ENCODE assay signal across 9 mouse cellular contexts in the genomic region with DNA sequence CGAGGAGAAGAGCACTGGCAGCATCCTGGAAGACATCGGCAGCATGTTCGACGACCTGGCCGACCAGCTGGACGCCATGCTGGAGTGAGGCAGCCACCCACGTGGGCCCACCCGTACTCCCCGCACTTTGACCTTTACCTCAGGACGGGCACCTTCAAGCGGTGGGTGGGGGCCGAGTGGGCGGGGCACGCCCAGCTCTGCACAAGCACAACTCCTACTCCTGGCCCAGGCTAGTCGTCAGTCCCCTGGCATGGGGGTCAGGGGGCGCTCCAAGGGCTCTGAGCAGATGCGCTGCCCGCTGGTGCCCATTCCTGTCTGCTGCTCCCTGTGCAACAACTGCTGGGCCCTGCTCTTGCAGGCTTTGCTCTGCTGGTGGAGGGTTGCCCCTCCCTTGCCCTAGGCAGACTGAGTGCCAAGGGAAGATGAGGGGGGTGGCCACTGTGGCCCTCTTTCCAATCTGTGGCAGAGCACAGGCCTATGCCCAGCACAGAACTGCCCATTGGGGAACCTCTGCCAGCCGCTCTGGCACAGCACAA. TPM values are rescaled to one million over a fixed set of nuclear protein-coding genes. Genes with fewer than 3 reads are reported as not detected.
DNase-seq lines count a peak whose midpoint lies in the region; ATAC-seq lines count a peak whose summit lies in the region.
"Had no signal": no experiment of that assay in that cellular context is flagged by ENCODE, and none has a peak within 500 bp of the region (broad histone marks: within the 10 kb centered on the region; RNA-seq: fewer than 3 reads in every experiment).

No protein-coding gene starts in this region.

- H3K9me3 ChIP-seq in lung, embryonic 16.5 days (ENCODE audit: control insufficient read depth, low read length), result no peaks in the 10 kb centered on the region
- no peaks in the 10 kb centered on the region for H3K9me3 ChIP-seq in embryonic facial prominence, embryonic 15.5 days (replicated peaks)
- no peaks in the 10 kb centered on the region for H3K9me3 ChIP-seq in liver, embryonic 16.5 days (replicated peaks; ENCODE audit: control insufficient read depth, low read length)

- H3K4me2 ChIP-seq in lung, embryonic 16.5 days (ENCODE audit: low read depth, low read length), result no peak overlapping the region
- H3K4me2 ChIP-seq in embryonic facial prominence, embryonic 15.5 days (replicated peaks), result no peak overlapping the region
- peak overlapping the region; percentile 50 for H3K4me2 ChIP-seq in liver, embryonic 16.5 days (ENCODE audit: low read depth, low read length)

- peaks cover 37% of the 10 kb centered on the region for H3K36me3 ChIP-seq in lung, embryonic 16.5 days (ENCODE audit: control insufficient read depth, insufficient read depth, low read length)
- peaks cover 40% of the 10 kb centered on the region for H3K36me3 ChIP-seq in embryonic facial prominence, embryonic 15.5 days
- peaks cover 16% of the 10 kb centered on the region for H3K36me3 ChIP-seq in liver, embryonic 16.5 days (ENCODE audit: control insufficient read depth, insufficient read depth)

- H3K9ac ChIP-seq in lung, embryonic 16.5 days (ENCODE audit: low read length), result no peak overlapping the region
- H3K9ac ChIP-seq in embryonic facial prominence, embryonic 15.5 days, result no peak overlapping the region
- no peak overlapping the region for H3K9ac ChIP-seq in liver, embryonic 16.5 days (ENCODE audit: low read depth, low read length)

- ATAC-seq in lung, embryonic 16.5 days (ENCODE audit: low read depth), result peak; percentile 6; the same call in 1 of the 2 replicates
- 0 out of 2 replicates have a peak, but pooled peaks have one; percentile 1 for ATAC-seq in embryonic facial prominence, embryonic 15.5 days (ENCODE audit: insufficient number of reproducible peaks, low FRiP score, low TSS enrichment, low read depth)
- ATAC-seq in liver, embryonic 16.5 days (ENCODE audit: low read depth), result peak; percentile 60
- ATAC-seq in frontal cortex, adult (ENCODE audit: low TSS enrichment), result no peak

- H3K4me1 ChIP-seq in lung, embryonic 16.5 days (replicated peaks; ENCODE audit: control insufficient read depth, insufficient read depth, low read length), result 0 out of 2 replicates have a peak, but pooled peaks cover 2% of the 10 kb centered on the region
- peaks cover 19% of the 10 kb centered on the region for H3K4me1 ChIP-seq in embryonic facial prominence, embryonic 15.5 days
- H3K4me1 ChIP-seq in liver, embryonic 16.5 days (ENCODE audit: control insufficient read depth, low read depth, low read length), result peaks cover 3% of the 10 kb centered on the region; the same call in 1 of the 2 replicates

- no peak overlapping the region for H3K4me3 ChIP-seq in lung, embryonic 16.5 days (ENCODE audit: low read length)
- no peak overlapping the region for H3K4me3 ChIP-seq in embryonic facial prominence, embryonic 15.5 days (replicated peaks)
- no peak overlapping the region for H3K4me3 ChIP-seq in liver, embryonic 16.5 days (ENCODE audit: low read depth, low read length)

- intact Hi-C loops in gastrocnemius, postnatal 14 days (cut with DNase I; ENCODE audit: low total_unique reads), result no loop called here

- 38% methylated on average over 18 of the region's 19 CpGs for WGBS in lung, embryonic 16.5 days
- WGBS in embryonic facial prominence, embryonic 15.5 days, result 46% methylated on average over 19 of the region's 19 CpGs
- 49% methylated on average over 19 of the region's 19 CpGs for WGBS in liver, embryonic 16.5 days (ENCODE audit: insufficient replicate concordance)

- DNase-seq in gastrocnemius, postnatal 14 days, result peak; percentile 38
- DNase-seq in gastrocnemius, postnatal 25 days, result no peak
- DNase-seq in lung, postnatal 14 days, result no peak
- DNase-seq in thymus, postnatal 4 days, result no peak
- DNase-seq: lung, postnatal 4 days had no signal

- no peaks in the 10 kb centered on the region for H3K27me3 ChIP-seq in lung, embryonic 16.5 days (ENCODE audit: control insufficient read depth, insufficient read depth, low read depth, low read length)
- H3K27me3 ChIP-seq in embryonic facial prominence, embryonic 15.5 days, result no peaks in the 10 kb centered on the region
- H3K27me3 ChIP-seq in liver, embryonic 16.5 days (ENCODE audit: control insufficient read depth, insufficient read depth, low read depth, low read length), result no peaks in the 10 kb centered on the region

- H3K27ac ChIP-seq in lung, embryonic 16.5 days (ENCODE audit: low read length), result no peak overlapping the region
- H3K27ac ChIP-seq in embryonic facial prominence, embryonic 15.5 days (replicated peaks), result no peak overlapping the region
- no peak overlapping the region for H3K27ac ChIP-seq in liver, embryonic 16.5 days (ENCODE audit: low read length)

RNA-seq across cellular contexts. Expression of a gene that starts 18.8 kb away (rescaled TPM):
- under 1 TPM; 0.22 to 0.31 TPM for total RNA-seq in gastrocnemius, postnatal 14 days (2021)
- under 1 TPM; 0.10 to 0.11 TPM for total RNA-seq in gastrocnemius, postnatal 25 days (2021)
- 0.59 and 0.96 TPM in 2 replicates for polyA plus RNA-seq in lung, embryonic 16.5 days (2015; fragmentation: Nextera tagmentation; extraction: Ambion mirVana)
- 2.5 and 4.0 TPM in 2 replicates for polyA plus RNA-seq in embryonic facial prominence, embryonic 15.5 days (2015; fragmentation: Nextera tagmentation; extraction: Ambion mirVana)
- 0.08 and 0.13 TPM in 2 replicates for polyA plus RNA-seq in liver, embryonic 16.5 days (2015; fragmentation: Nextera tagmentation; extraction: Ambion mirVana)

RNA-seq across cellular contexts. Expression of a gene that starts 20.5 kb away (rescaled TPM):
- 10 to 100 TPM; 31.9 to 33.4 TPM for total RNA-seq in gastrocnemius, postnatal 14 days (2021)
- total RNA-seq in gastrocnemius, postnatal 25 days (2021), result 10 to 100 TPM; 33.2 to 36.7 TPM
- 90.9 and 93.5 TPM in 2 replicates for polyA plus RNA-seq in lung, embryonic 16.5 days (2015; fragmentation: Nextera tagmentation; extraction: Ambion mirVana)
- polyA plus RNA-seq in embryonic facial prominence, embryonic 15.5 days (2015; fragmentation: Nextera tagmentation; extraction: Ambion mirVana), result 92.8 and 95.7 TPM in 2 replicates
- polyA plus RNA-seq in liver, embryonic 16.5 days (2015; fragmentation: Nextera tagmentation; extraction: Ambion mirVana), result 28.5 and 29.6 TPM in 2 replicates

RNA-seq across cellular contexts. Expression of a gene that starts 26.8 kb away (rescaled TPM):
- total RNA-seq in gastrocnemius, postnatal 14 days (2021), result under 1 TPM; 0.21 to 0.27 TPM
- total RNA-seq in gastrocnemius, postnatal 25 days (2021), result under 1 TPM in 1 of 2 experiments, not detected in 1; 0.23 TPM
- polyA plus RNA-seq in lung, embryonic 16.5 days (2015; fragmentation: Nextera tagmentation; extraction: Ambion mirVana), result 2.6 and 4.9 TPM in 2 replicates
- polyA plus RNA-seq in embryonic facial prominence, embryonic 15.5 days (2015; fragmentation: Nextera tagmentation; extraction: Ambion mirVana), result 3.7 and 4.3 TPM in 2 replicates
- 0.46 and 0.87 TPM in 2 replicates for polyA plus RNA-seq in liver, embryonic 16.5 days (2015; fragmentation: Nextera tagmentation; extraction: Ambion mirVana)

RNA-seq across cellular contexts. Expression of a gene that starts 28.3 kb away (rescaled TPM):
- 10 to 100 TPM; 10.7 to 11.6 TPM for total RNA-seq in gastrocnemius, postnatal 14 days (2021)
- total RNA-seq in gastrocnemius, postnatal 25 days (2021), result 10 to 100 TPM; 10.5 to 11.7 TPM
- 28.1 and 29.8 TPM in 2 replicates for polyA plus RNA-seq in lung, embryonic 16.5 days (2015; fragmentation: Nextera tagmentation; extraction: Ambion mirVana)
- polyA plus RNA-seq in embryonic facial prominence, embryonic 15.5 days (2015; fragmentation: Nextera tagmentation; extraction: Ambion mirVana), result 27.2 and 28.8 TPM in 2 replicates
- 11.8 and 11.9 TPM in 2 replicates for polyA plus RNA-seq in liver, embryonic 16.5 days (2015; fragmentation: Nextera tagmentation; extraction: Ambion mirVana)

RNA-seq across cellular contexts. Expression of a gene that starts 33.5 kb away (rescaled TPM):
- total RNA-seq in gastrocnemius, postnatal 14 days (2021), result under 1 TPM in 1 of 2 experiments, not detected in 1; 0.31 TPM
- not detected for total RNA-seq in gastrocnemius, postnatal 25 days (2021)
- not detected in 2 replicates for polyA plus RNA-seq in lung, embryonic 16.5 days (2015; fragmentation: Nextera tagmentation; extraction: Ambion mirVana)
- 0.43 and 0.44 TPM in 2 replicates for polyA plus RNA-seq in embryonic facial prominence, embryonic 15.5 days (2015; fragmentation: Nextera tagmentation; extraction: Ambion mirVana)
- polyA plus RNA-seq in liver, embryonic 16.5 days (2015; fragmentation: Nextera tagmentation; extraction: Ambion mirVana), result not detected in 2 replicates
